Mouse (Mus musculus) frontal cortex, postnatal 25 days (tissue): ENCODE results near the gene Comt.

Experiments used
- DNase-seq, 2 experiments: peaks; one replicate each; pipeline ENCODE4 v3.0.0; 2022; ENCODE audit warnings: low spot score in 2 of 2

Comt gene

GRCm38 (mm10) chr16:18357977-18358376 lies 68.7 kb downstream of the Comt start:
- DNase-seq: no peak

DNA sequence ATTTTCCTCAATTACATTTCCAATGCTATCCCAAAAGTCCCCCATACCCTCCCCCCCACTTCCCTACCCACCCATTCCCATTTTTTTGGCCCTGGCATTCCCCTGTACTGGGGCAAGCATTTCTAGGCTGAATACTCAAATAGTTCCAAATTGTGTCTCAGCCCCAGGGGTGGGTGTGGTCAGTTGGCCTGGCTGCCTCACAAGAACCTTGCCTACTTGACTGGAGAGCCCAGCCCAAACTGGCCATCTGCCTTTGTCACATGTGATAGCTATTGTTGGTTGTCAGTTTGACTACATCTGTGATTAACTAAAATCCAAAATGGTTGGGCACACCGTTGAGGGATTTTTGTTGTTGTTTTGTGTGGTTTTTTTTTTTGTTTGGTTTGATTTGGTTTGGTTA lies 69.7 kb downstream of the Comt start:
- DNase-seq: no peak
